In the genomic region with DNA sequence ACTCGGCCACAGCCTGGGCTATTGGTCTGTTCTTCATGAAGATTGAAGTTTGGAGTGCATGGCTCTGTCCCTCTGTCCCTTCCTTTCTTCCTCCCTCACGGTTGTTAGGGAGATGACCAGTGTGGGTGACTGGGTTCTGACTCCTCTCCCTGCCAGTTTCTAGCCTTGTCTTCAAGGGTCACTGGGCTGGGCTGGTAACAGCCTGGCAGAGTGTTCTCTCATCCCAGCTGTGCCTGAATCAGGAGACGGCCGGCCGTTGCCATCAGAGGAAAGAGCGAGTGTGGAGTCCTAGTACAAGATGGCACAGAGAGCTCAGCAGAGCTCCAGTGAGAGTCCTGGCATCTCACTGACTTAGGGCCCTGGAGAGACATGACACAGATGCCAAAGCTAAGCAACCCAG, we compare ENCODE assay signal across 21 mouse cellular contexts.
"Had no signal": no experiment of that assay in that cellular context is flagged by ENCODE, and none has a peak within 500 bp of the region (broad histone marks: within the 10 kb centered on the region; RNA-seq: fewer than 3 reads in every experiment).

No protein-coding gene starts in this region.

- H3K4me2 ChIP-seq: lung, embryonic 14.5 days; midbrain, embryonic 12.5 days; midbrain, embryonic 15.5 days; neural tube, embryonic 12.5 days; neural tube, embryonic 15.5 days had no signal

- H3K9me3 ChIP-seq: midbrain, embryonic 12.5 days; midbrain, embryonic 15.5 days; neural tube, embryonic 12.5 days; neural tube, embryonic 15.5 days had no signal

- H3K9ac ChIP-seq: liver, embryonic 14.5 days; lung, embryonic 14.5 days; midbrain, embryonic 12.5 days; midbrain, embryonic 15.5 days; neural tube, embryonic 12.5 days; neural tube, embryonic 15.5 days had no signal

- H3K27me3 ChIP-seq: midbrain, embryonic 12.5 days; midbrain, embryonic 15.5 days; neural tube, embryonic 12.5 days; neural tube, embryonic 15.5 days had no signal

- DNase-seq: kidney, adult 18-20 months; kidney, postnatal 14 days; layer of hippocampus, postnatal 36 days; lung, embryonic 14.5 days; right cerebral cortex, adult 18-20 months; right cerebral cortex, postnatal 14 days; right cerebral cortex, postnatal 4 days; thymus, adult 2 months; thymus, postnatal 14 days; thymus, postnatal 4 days had no signal

- H3K27ac ChIP-seq: left cerebral cortex, adult 2 months; macrophage; midbrain, embryonic 12.5 days; midbrain, embryonic 15.5 days; neural tube, embryonic 12.5 days; neural tube, embryonic 15.5 days; stomach, postnatal 0 days had no signal

- H3K36me3 ChIP-seq: midbrain, embryonic 12.5 days; midbrain, embryonic 15.5 days; neural tube, embryonic 12.5 days; neural tube, embryonic 15.5 days had no signal

- H3K4me3 ChIP-seq: left cerebral cortex, adult 2 months; midbrain, embryonic 12.5 days; midbrain, embryonic 15.5 days; neural tube, embryonic 12.5 days; neural tube, embryonic 15.5 days had no signal

- ATAC-seq: inflammation-experienced regulatory T-cells, adult 6 months; intestine, embryonic 16.5 days; lung, postnatal 0 days; midbrain, embryonic 15.5 days had no signal

- H3K4me1 ChIP-seq: neural tube, embryonic 12.5 days had no signal
